Mouse (Mus musculus) heart, embryonic 15.5 days (tissue): ENCODE measurements around the gene Plxdc1. TPM values are rescaled to one million over a fixed set of nuclear protein-coding genes. Genes with fewer than 3 reads are reported as not detected.
A peak's percentile ranks its signal among the peaks of the same experiment; 100 is the strongest.

Experiments
- ATAC-seq: fragments of 200-750 bp; cut with Nextera tagmentation; replicated peaks from 2 replicates; pipeline ENCODE4 v1.8.0; 2017; ENCODE audit warnings: low read depth, moderate TSS enrichment; ENCODE audit not compliant: insufficient number of reproducible peaks, insufficient read depth, low FRiP score
- H3K27ac ChIP-seq: fragments of 300-500 bp; sonication (generic); 2 replicates; pipeline ENCODE4 v1.5.1; 2015; ENCODE audit warnings: mild to moderate bottlenecking, inconsistent platforms
- H3K27me3 ChIP-seq: fragments of 300-500 bp; sonication (generic); 2 replicates; pipeline ENCODE4 v1.6.1; 2015; ENCODE audit warnings: inconsistent platforms
- H3K36me3 ChIP-seq: fragments of 300-500 bp; sonication (generic); 2 replicates; pipeline ENCODE4 v1.6.1; 2015; ENCODE audit warnings: mild to moderate bottlenecking, inconsistent platforms
- H3K4me1 ChIP-seq: fragments of 300-500 bp; sonication (generic); replicated peaks from 2 replicates; pipeline ENCODE4 v1.6.1; 2015; ENCODE audit warnings: inconsistent platforms
- H3K4me2 ChIP-seq: fragments of 300-500 bp; sonication (generic); 2 replicates; pipeline ENCODE4 v1.6.1; 2015; ENCODE audit warnings: inconsistent platforms, mild to moderate bottlenecking, moderate library complexity
- H3K4me3 ChIP-seq: fragments of 300-500 bp; sonication (generic); 2 replicates; pipeline ENCODE4 v1.5.1; 2015; ENCODE audit warnings: mild to moderate bottlenecking, inconsistent platforms
- H3K9ac ChIP-seq: fragments of 300-500 bp; sonication (generic); 2 replicates; pipeline ENCODE4 v1.6.1; 2015; ENCODE audit warnings: mild to moderate bottlenecking, inconsistent platforms
- H3K9me3 ChIP-seq: fragments of 300-500 bp; sonication (generic); replicated peaks from 2 replicates; pipeline ENCODE4 v1.6.1; 2016; ENCODE audit warnings: inconsistent platforms
- WGBS: fragments of 180-500 bp; shearing (Covaris S2); methylation state at CpG from one replicate; pipeline ENCODE4 v1.1.7; 2015; ENCODE audit warnings: mixed read lengths; 5-methylcytosine and 5-hydroxymethylcytosine counted together
- polyA plus RNA-seq: library from polyadenylated mRNA; unstranded; fragments of >200 nt; fragmentation: Nextera tagmentation; extraction: Ambion mirVana; gene quantifications from 2 replicates; pipeline ENCODE4 v1.2.1, GENCODE M21; 2015

The Plxdc1 gene
- polyA plus RNA-seq, 1 experiment from 2014 or later: 0.88 TPM

- 0 out of 2 replicates have a peak, but pooled peaks cover 5% of the 10 kb centered on the region for H3K27me3 ChIP-seq
- 64% methylated on average over 2 of the region's 2 CpGs for WGBS
- H3K9me3 ChIP-seq: no peaks in the 10 kb centered on the region
- H3K27ac ChIP-seq: no peak overlapping the region
- peaks cover 12% of the 10 kb centered on the region for H3K4me1 ChIP-seq
- H3K4me2 ChIP-seq: no peak overlapping the region
- ATAC-seq: no peak
- H3K9ac ChIP-seq: no peak overlapping the region
- H3K36me3 ChIP-seq: no peaks in the 10 kb centered on the region
- no peak overlapping the region for H3K4me3 ChIP-seq
These were observed 13.8 kb downstream of the Plxdc1 start for GRCm38 (mm10) chr11:97972434-97972833.

GRCm38 (mm10) chr11:97971232-97971631 lies 15.0 kb downstream of the Plxdc1 start:
- no peak overlapping the region for H3K9ac ChIP-seq

GRCm38 (mm10) chr11:97970771-97971170 lies 15.5 kb downstream of the Plxdc1 start:
- Histone ChIP-seq H3K27ac (peak overlapping the region; percentile 42), H3K4me3 (no peak overlapping the region), H3K4me1 (peaks cover 19% of the 10 kb centered on the region), H3K36me3 (no peaks in the 10 kb centered on the region), H3K9ac (no peak overlapping the region), H3K27me3 (0 out of 2 replicates have a peak, but pooled peaks cover 5% of the 10 kb centered on the region), H3K4me2 (peak overlapping the region; percentile 45), H3K9me3 (no peaks in the 10 kb centered on the region)
- 62% methylated on average over 7 of the region's 7 CpGs for WGBS
- no peak for ATAC-seq

More at GRCm38 (mm10) chr11:97971232-97971631, 15.0 kb downstream of the Plxdc1 start:
- Histone ChIP-seq H3K4me1 (peaks cover 19% of the 10 kb centered on the region), H3K9me3 (no peaks in the 10 kb centered on the region), H3K4me3 (no peak overlapping the region), H3K36me3 (no peaks in the 10 kb centered on the region), H3K4me2 (peak overlapping the region; percentile 45), H3K27ac (peak overlapping the region; percentile 42), H3K27me3 (0 out of 2 replicates have a peak, but pooled peaks cover 5% of the 10 kb centered on the region)
- 8% methylated on average over 7 of the region's 7 CpGs for WGBS
- peak; percentile 78 for ATAC-seq

- no peaks in the 10 kb centered on the region for H3K9me3 ChIP-seq
- no peak overlapping the region for H3K9ac ChIP-seq
- H3K27ac ChIP-seq: no peak overlapping the region
- H3K4me1 ChIP-seq: peaks cover 19% of the 10 kb centered on the region
- H3K4me3 ChIP-seq: no peak overlapping the region
- H3K27me3 ChIP-seq: 0 out of 2 replicates have a peak, but pooled peaks cover 10% of the 10 kb centered on the region
- no peak overlapping the region for H3K4me2 ChIP-seq
- WGBS: 51% methylated on average over 5 of the region's 5 CpGs
- ATAC-seq: no peak
- H3K36me3 ChIP-seq: no peaks in the 10 kb centered on the region
These were observed 17.9 kb downstream of the Plxdc1 start for GRCm38 (mm10) chr11:97968385-97968784.

GRCm38 (mm10) chr11:97967114-97967513 lies 19.1 kb downstream of the Plxdc1 start:
- 0 out of 2 replicates have a peak, but pooled peaks have one; percentile 27 for ATAC-seq
- Histone ChIP-seq H3K4me3 (no peak overlapping the region), H3K4me1 (peaks cover 19% of the 10 kb centered on the region), H3K9ac (no peak overlapping the region), H3K27me3 (peaks cover 10% of the 10 kb centered on the region; the same call in 1 of the 2 replicates), H3K36me3 (no peaks in the 10 kb centered on the region), H3K27ac (no peak overlapping the region), H3K4me2 (no peak overlapping the region), H3K9me3 (no peaks in the 10 kb centered on the region)
- WGBS: 27% methylated on average over 2 of the region's 2 CpGs

GRCm38 (mm10) chr11:97960907-97961306 lies 25.3 kb downstream of the Plxdc1 start:
- H3K4me3 ChIP-seq: no peak overlapping the region
- H3K4me1 ChIP-seq: no peaks in the 10 kb centered on the region
- H3K4me2 ChIP-seq: no peak overlapping the region
- ATAC-seq: no peak
- H3K9ac ChIP-seq: no peak overlapping the region
- 95% methylated on average over 1 of the region's 1 CpGs for WGBS
- H3K27me3 ChIP-seq: peaks cover 5% of the 10 kb centered on the region; the same call in 1 of the 2 replicates
- no peaks in the 10 kb centered on the region for H3K36me3 ChIP-seq
- H3K27ac ChIP-seq: no peak overlapping the region
- no peaks in the 10 kb centered on the region for H3K9me3 ChIP-seq

GRCm38 (mm10) chr11:97959300-97959680 lies 27.0 kb downstream of the Plxdc1 start:
- WGBS: 55% methylated on average over 5 of the region's 5 CpGs
- no peak overlapping the region for H3K4me3 ChIP-seq
- H3K4me1 ChIP-seq: peaks cover 12% of the 10 kb centered on the region
- H3K9ac ChIP-seq: no peak overlapping the region
- no peak for ATAC-seq
- H3K9me3 ChIP-seq: no peaks in the 10 kb centered on the region
- no peak overlapping the region for H3K27ac ChIP-seq
- no peak overlapping the region for H3K4me2 ChIP-seq
- H3K27me3 ChIP-seq: no peaks in the 10 kb centered on the region; the same call in 1 of the 2 replicates
- no peaks in the 10 kb centered on the region for H3K36me3 ChIP-seq

GRCm38 (mm10) chr11:97958641-97959299 lies 27.5 kb downstream of the Plxdc1 start:
- Histone ChIP-seq H3K27ac (no peak overlapping the region), H3K4me3 (no peak overlapping the region), H3K36me3 (no peaks in the 10 kb centered on the region), H3K4me2 (no peak overlapping the region), H3K4me1 (peaks cover 14% of the 10 kb centered on the region), H3K9ac (no peak overlapping the region), H3K27me3 (peaks cover 2% of the 10 kb centered on the region; the same call in 1 of the 2 replicates), H3K9me3 (no peaks in the 10 kb centered on the region)
- WGBS: 73% methylated on average over 7 of the region's 7 CpGs
- no peak for ATAC-seq

- no peak for ATAC-seq
- Histone ChIP-seq H3K9me3 (no peaks in the 10 kb centered on the region), H3K4me1 (peaks cover 14% of the 10 kb centered on the region), H3K4me3 (no peak overlapping the region), H3K36me3 (no peaks in the 10 kb centered on the region), H3K27ac (no peak overlapping the region), H3K4me2 (no peak overlapping the region), H3K27me3 (peaks cover 2% of the 10 kb centered on the region; the same call in 1 of the 2 replicates), H3K9ac (no peak overlapping the region)
- 70% methylated on average over 6 of the region's 6 CpGs for WGBS
These were observed 29.2 kb downstream of the Plxdc1 start for GRCm38 (mm10) chr11:97956905-97957560.

GRCm38 (mm10) chr11:97955915-97956314 lies 30.3 kb downstream of the Plxdc1 start:
- no peak for ATAC-seq
- no peak overlapping the region for H3K9ac ChIP-seq
- 64% methylated on average over 4 of the region's 4 CpGs for WGBS

GRCm38 (mm10) chr11:97955146-97955902 lies 30.9 kb downstream of the Plxdc1 start:
- 79% methylated on average over 9 of the region's 9 CpGs for WGBS
- no peak overlapping the region for H3K4me3 ChIP-seq
- no peak overlapping the region for H3K9ac ChIP-seq
- H3K9me3 ChIP-seq: no peaks in the 10 kb centered on the region
- H3K4me1 ChIP-seq: peaks cover 14% of the 10 kb centered on the region
- H3K4me2 ChIP-seq: no peak overlapping the region
- no peak for ATAC-seq
- H3K36me3 ChIP-seq: no peaks in the 10 kb centered on the region
- H3K27ac ChIP-seq: no peak overlapping the region
- H3K27me3 ChIP-seq: peaks cover 2% of the 10 kb centered on the region; the same call in 1 of the 2 replicates

More at GRCm38 (mm10) chr11:97955915-97956314, 30.3 kb downstream of the Plxdc1 start:
- Histone ChIP-seq H3K9me3 (no peaks in the 10 kb centered on the region), H3K4me3 (no peak overlapping the region), H3K4me1 (peaks cover 14% of the 10 kb centered on the region), H3K4me2 (no peak overlapping the region), H3K27me3 (peaks cover 2% of the 10 kb centered on the region; the same call in 1 of the 2 replicates), H3K36me3 (no peaks in the 10 kb centered on the region), H3K27ac (no peak overlapping the region)
